Mouse (Mus musculus) forebrain, embryonic 13.5 days (tissue): ENCODE data around the gene Rnf44. TPM values are rescaled to one million over a fixed set of nuclear protein-coding genes. Genes with fewer than 3 reads are reported as not detected.
A peak's percentile ranks its signal among the peaks of the same experiment; 100 is the strongest.

ENCODE experiments used
- ATAC-seq: fragments of 200-750 bp; cut with Nextera tagmentation; 2 replicates; pipeline ENCODE4 v1.8.0; 2017
- H3K27ac ChIP-seq: fragments of 300-500 bp; sonication (generic); 2 replicates; pipeline ENCODE4 v1.5.1; 2015; ENCODE audit warnings: inconsistent platforms, mild to moderate bottlenecking, moderate library complexity
- H3K27me3 ChIP-seq: fragments of 300-500 bp; sonication (generic); 2 replicates; pipeline ENCODE4 v1.6.1; 2015; ENCODE audit warnings: mild to moderate bottlenecking, inconsistent platforms
- H3K36me3 ChIP-seq: fragments of 300-500 bp; sonication (generic); 2 replicates; pipeline ENCODE4 v1.6.1; 2015; ENCODE audit warnings: mild to moderate bottlenecking, inconsistent platforms; ENCODE audit not compliant: poor library complexity, severe bottlenecking
- H3K4me1 ChIP-seq: fragments of 300-500 bp; sonication (generic); 2 replicates; pipeline ENCODE4 v1.6.1; 2015; ENCODE audit warnings: inconsistent platforms
- H3K4me2 ChIP-seq: fragments of 300-500 bp; sonication (generic); 2 replicates; pipeline ENCODE4 v1.6.1; 2015; ENCODE audit warnings: inconsistent platforms, mild to moderate bottlenecking, moderate library complexity
- H3K4me3 ChIP-seq: fragments of 300-500 bp; sonication (generic); 2 replicates; pipeline ENCODE4 v1.5.1; 2015; ENCODE audit warnings: mild to moderate bottlenecking, inconsistent platforms
- H3K9ac ChIP-seq: fragments of 300-500 bp; sonication (generic); 2 replicates; pipeline ENCODE4 v1.6.1; 2015; ENCODE audit warnings: mild to moderate bottlenecking, inconsistent platforms
- H3K9me3 ChIP-seq: fragments of 300-500 bp; sonication (generic); replicated peaks from 2 replicates; pipeline ENCODE4 v1.6.1; 2016; ENCODE audit warnings: inconsistent platforms
- WGBS: fragments of 180-500 bp; shearing (Covaris S2); methylation state at CpG from one replicate; pipeline ENCODE4 v1.1.7; 2015; 5-methylcytosine and 5-hydroxymethylcytosine counted together
- polyA plus RNA-seq: library from polyadenylated mRNA; unstranded; fragments of >200 nt; fragmentation: Nextera tagmentation; extraction: Ambion mirVana; gene quantifications from 2 replicates; pipeline ENCODE4 v1.2.1, GENCODE M21; 2015

Gene Rnf44
- polyA plus RNA-seq, result 98.6 and 98.8 TPM in 2 replicates

GRCm38 (mm10) chr13:54693558-54694347 lies at the start of gene Rnf44:
TSS of gene Rnf44 (minus strand) at chr13:54693907.
- Histone ChIP-seq H3K4me3 (peak within 1 kb of the TSS; percentile 100), H3K27ac (peak within 1 kb of the TSS; percentile 88), H3K36me3 (no peaks in the 10 kb centered on the region), H3K9me3 (no peaks in the 10 kb centered on the region), H3K27me3 (no peaks in the 10 kb centered on the region), H3K4me2 (peak within 1 kb of the TSS; percentile 97), H3K4me1 (peaks cover 37% of the 10 kb centered on the region), H3K9ac (peak within 1 kb of the TSS; percentile 95)
- ATAC-seq, result peak; percentile 98
- WGBS, result 0% methylated on average over 63 of the region's 92 CpGs

- 5% methylated on average over 24 of the region's 34 CpGs for WGBS
- no peak overlapping the region for H3K27ac ChIP-seq
- H3K4me2 ChIP-seq, result peak overlapping the region; percentile 54
- peaks cover 51% of the 10 kb centered on the region for H3K27me3 ChIP-seq
- peak overlapping the region; percentile 50 for H3K9ac ChIP-seq
- ATAC-seq, result peak; percentile 25; the same call in 1 of the 2 replicates
- H3K9me3 ChIP-seq, result no peaks in the 10 kb centered on the region
- peak overlapping the region; percentile 26 for H3K4me3 ChIP-seq
- peaks cover 23% of the 10 kb centered on the region for H3K4me1 ChIP-seq
- H3K36me3 ChIP-seq, result peaks cover 67% of the 10 kb centered on the region
These were observed 44.5 kb upstream of the Rnf44 start for GRCm38 (mm10) chr13:54738213-54738601.

- peak overlapping the region; percentile 50 for H3K9ac ChIP-seq
- H3K36me3 ChIP-seq, result peaks cover 65% of the 10 kb centered on the region
- peak overlapping the region; percentile 26 for H3K4me3 ChIP-seq
- peak overlapping the region; percentile 54 for H3K4me2 ChIP-seq
- H3K9me3 ChIP-seq, result no peaks in the 10 kb centered on the region
- no peak overlapping the region for H3K27ac ChIP-seq
- peak; percentile 67 for ATAC-seq
- peaks cover 23% of the 10 kb centered on the region for H3K4me1 ChIP-seq
- 2% methylated on average over 71 of the region's 87 CpGs for WGBS
- peaks cover 51% of the 10 kb centered on the region for H3K27me3 ChIP-seq
These were observed 43.9 kb upstream of the Rnf44 start for GRCm38 (mm10) chr13:54737488-54738212.

- H3K27me3 ChIP-seq, result peaks cover 51% of the 10 kb centered on the region
- no peak overlapping the region for H3K27ac ChIP-seq
- H3K4me1 ChIP-seq, result peaks cover 23% of the 10 kb centered on the region
- peaks cover 65% of the 10 kb centered on the region for H3K36me3 ChIP-seq
- no peak for ATAC-seq
- 19% methylated on average over 3 of the region's 3 CpGs for WGBS
- 0 out of 2 replicates have a peak overlapping the region, but pooled peaks have one; percentile 54 for H3K4me2 ChIP-seq
- no peaks in the 10 kb centered on the region for H3K9me3 ChIP-seq
- no peak overlapping the region for H3K9ac ChIP-seq
- H3K4me3 ChIP-seq, result 0 out of 2 replicates have a peak overlapping the region, but pooled peaks have one; percentile 26
These were observed 43.2 kb upstream of the Rnf44 start for GRCm38 (mm10) chr13:54736931-54737330.

- Histone ChIP-seq H3K27ac (no peak overlapping the region), H3K36me3 (no peaks in the 10 kb centered on the region), H3K9me3 (peaks cover 5% of the 10 kb centered on the region; the same call in 1 of the 2 replicates), H3K4me2 (no peak overlapping the region), H3K27me3 (no peaks in the 10 kb centered on the region), H3K4me3 (no peak overlapping the region), H3K9ac (no peak overlapping the region), H3K4me1 (no peaks in the 10 kb centered on the region; the same call in 1 of the 2 replicates)
- 69% methylated on average over 11 of the region's 11 CpGs for WGBS
- no peak for ATAC-seq
These were observed 32.4 kb upstream of the Rnf44 start for GRCm38 (mm10) chr13:54726131-54726530.

GRCm38 (mm10) chr13:54723143-54723542 lies 29.4 kb upstream of the Rnf44 start:
- H3K4me3 ChIP-seq, result no peak overlapping the region
- ATAC-seq, result no peak
- H3K4me2 ChIP-seq, result no peak overlapping the region
- H3K36me3 ChIP-seq, result no peaks in the 10 kb centered on the region
- H3K27me3 ChIP-seq, result no peaks in the 10 kb centered on the region
- H3K9me3 ChIP-seq, result peaks cover 5% of the 10 kb centered on the region; the same call in 1 of the 2 replicates
- no peak overlapping the region for H3K9ac ChIP-seq
- no peak overlapping the region for H3K27ac ChIP-seq
- no peaks in the 10 kb centered on the region; the same call in 1 of the 2 replicates for H3K4me1 ChIP-seq
- 89% methylated on average over 3 of the region's 3 CpGs for WGBS

- H3K4me3 ChIP-seq, result no peak overlapping the region
- no peaks in the 10 kb centered on the region for H3K27me3 ChIP-seq
- no peaks in the 10 kb centered on the region for H3K9me3 ChIP-seq
- WGBS, result 0% methylated on average over 5 of the region's 5 CpGs
- H3K4me2 ChIP-seq, result no peak overlapping the region
- no peaks in the 10 kb centered on the region for H3K4me1 ChIP-seq
- 0 out of 2 replicates have a peak, but pooled peaks have one; percentile 61 for ATAC-seq
- no peak overlapping the region for H3K27ac ChIP-seq
- no peak overlapping the region for H3K9ac ChIP-seq
- no peaks in the 10 kb centered on the region for H3K36me3 ChIP-seq
These were observed 23.2 kb upstream of the Rnf44 start for GRCm38 (mm10) chr13:54716916-54717315.

- no peak overlapping the region for H3K27ac ChIP-seq
- ATAC-seq, result no peak
- no peaks in the 10 kb centered on the region for H3K27me3 ChIP-seq
- H3K4me3 ChIP-seq, result no peak overlapping the region
- H3K4me2 ChIP-seq, result no peak overlapping the region
- no peaks in the 10 kb centered on the region for H3K4me1 ChIP-seq
- no peak overlapping the region for H3K9ac ChIP-seq
- 77% methylated on average over 10 of the region's 10 CpGs for WGBS
- H3K9me3 ChIP-seq, result no peaks in the 10 kb centered on the region
- H3K36me3 ChIP-seq, result no peaks in the 10 kb centered on the region
These were observed 21.3 kb upstream of the Rnf44 start for GRCm38 (mm10) chr13:54714996-54715395.

- ATAC-seq, result no peak
- Histone ChIP-seq H3K4me3 (no peak overlapping the region), H3K27ac (no peak overlapping the region), H3K9ac (no peak overlapping the region), H3K4me1 (no peaks in the 10 kb centered on the region), H3K4me2 (no peak overlapping the region), H3K36me3 (no peaks in the 10 kb centered on the region), H3K27me3 (no peaks in the 10 kb centered on the region), H3K9me3 (no peaks in the 10 kb centered on the region)
- WGBS, result 51% methylated on average over 4 of the region's 4 CpGs
These were observed 20.7 kb upstream of the Rnf44 start for GRCm38 (mm10) chr13:54714393-54714792.

GRCm38 (mm10) chr13:54710866-54711265 lies 17.2 kb upstream of the Rnf44 start:
- H3K4me3 ChIP-seq, result no peak overlapping the region
- H3K36me3 ChIP-seq, result no peaks in the 10 kb centered on the region
- no peak overlapping the region for H3K27ac ChIP-seq
- no peak overlapping the region for H3K9ac ChIP-seq
- ATAC-seq, result no peak
- WGBS, result 77% methylated on average over 3 of the region's 3 CpGs
- H3K4me2 ChIP-seq, result no peak overlapping the region
- H3K27me3 ChIP-seq, result peaks cover 6% of the 10 kb centered on the region; the same call in 1 of the 2 replicates
- H3K9me3 ChIP-seq, result no peaks in the 10 kb centered on the region
- H3K4me1 ChIP-seq, result no peaks in the 10 kb centered on the region

GRCm38 (mm10) chr13:54704890-54705289 lies 11.2 kb upstream of the Rnf44 start:
- H3K9ac ChIP-seq, result no peak overlapping the region
- no peaks in the 10 kb centered on the region for H3K9me3 ChIP-seq
- 57% methylated on average over 6 of the region's 6 CpGs for WGBS
- no peaks in the 10 kb centered on the region for H3K36me3 ChIP-seq
- ATAC-seq, result no peak
- no peak overlapping the region for H3K4me2 ChIP-seq
- H3K4me3 ChIP-seq, result no peak overlapping the region
- H3K4me1 ChIP-seq, result no peaks in the 10 kb centered on the region
- no peak overlapping the region for H3K27ac ChIP-seq
- peaks cover 6% of the 10 kb centered on the region; the same call in 1 of the 2 replicates for H3K27me3 ChIP-seq

GRCm38 (mm10) chr13:54702507-54702906 lies 8.8 kb upstream of the Rnf44 start:
- Histone ChIP-seq H3K4me3 (no peak overlapping the region), H3K36me3 (no peaks in the 10 kb centered on the region), H3K4me1 (no peaks in the 10 kb centered on the region), H3K9me3 (no peaks in the 10 kb centered on the region), H3K27ac (no peak overlapping the region), H3K9ac (no peak overlapping the region), H3K27me3 (peaks cover 3% of the 10 kb centered on the region; the same call in 1 of the 2 replicates), H3K4me2 (no peak overlapping the region)
- no peak for ATAC-seq
- 68% methylated on average over 7 of the region's 7 CpGs for WGBS
